Mouse (Mus musculus) brain, embryonic 14.5 days (tissue): ENCODE data around the gene Cdkn2a. TPM values are rescaled to one million over a fixed set of nuclear protein-coding genes. Genes with fewer than 3 reads are reported as not detected.

Experiments
- DNase-seq: peaks from one replicate; pipeline ENCODE4 v3.0.0-alpha.2; 2011; ENCODE audit warnings: low read depth
- CTCF ChIP-seq: fragments of 200-500 bp; IDR thresholded peaks from 2 replicates; pipeline ENCODE4 v1.5.1; 2012; ENCODE audit warnings: inconsistent platforms, mild to moderate bottlenecking, moderate library complexity, borderline replicate concordance; ENCODE audit not compliant: insufficient read depth, insufficient read length; ENCODE audit errors: extremely low read depth
- POLR2A ChIP-seq: fragments of 200-500 bp; IDR thresholded peaks from 2 replicates; pipeline ENCODE4 v1.6.1; 2012; ENCODE audit warnings: mild to moderate bottlenecking, inconsistent platforms, borderline replicate concordance; ENCODE audit not compliant: poor library complexity, insufficient read depth, insufficient read length, severe bottlenecking; ENCODE audit errors: extremely low read depth
- polyA plus RNA-seq: library from polyadenylated mRNA; depleted of rRNA; stranded (reverse); fragments of >200 nt; gene quantifications from 2 replicates; pipeline ENCODE4 v1.2.3, GENCODE M21; 2012

The Cdkn2a gene
- polyA plus RNA-seq, 1 experiment: 0.12 TPM

DNA sequence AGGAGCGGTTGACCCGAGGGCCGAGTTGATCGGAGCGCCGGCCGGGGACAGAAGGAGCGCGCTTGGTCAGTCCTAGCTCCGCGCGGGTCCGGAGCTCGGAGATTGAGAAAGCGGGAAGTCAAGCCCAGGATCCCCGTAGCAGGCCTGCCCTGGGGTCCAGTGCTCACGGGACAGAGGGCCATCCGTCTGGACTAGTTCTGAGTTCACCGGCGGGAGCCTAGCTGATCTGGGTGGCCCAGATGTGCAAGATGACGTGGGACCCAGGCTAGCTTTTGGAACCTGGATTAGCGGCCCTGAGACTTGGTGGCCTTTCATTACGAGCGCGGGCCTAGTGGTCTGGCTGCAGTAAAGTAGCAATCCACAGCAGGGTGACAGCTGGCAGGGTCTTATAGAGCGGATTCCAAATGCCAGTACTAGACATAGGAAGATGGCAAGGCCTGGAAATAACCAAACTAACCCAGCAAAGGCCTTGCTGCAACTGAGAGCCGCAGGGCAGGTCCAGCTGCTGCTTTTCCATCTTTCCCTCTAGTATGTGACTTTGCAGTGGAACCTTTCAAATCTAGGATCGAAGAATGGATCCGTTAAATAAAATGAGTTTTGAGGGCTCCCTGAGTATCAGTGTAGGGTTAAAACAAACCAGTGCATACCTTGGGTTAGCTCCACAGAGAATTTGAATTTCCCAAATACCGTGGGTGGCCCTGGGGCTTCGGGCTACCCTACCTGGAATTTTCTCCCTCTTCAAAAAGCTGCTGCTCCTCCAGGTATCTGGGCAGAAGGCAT is 1.2 kb upstream of the Cdkn2a start:
- DNase-seq: no peak
- no peak for TF ChIP-seq POLR2A
- no peak for TF ChIP-seq CTCF

DNA sequence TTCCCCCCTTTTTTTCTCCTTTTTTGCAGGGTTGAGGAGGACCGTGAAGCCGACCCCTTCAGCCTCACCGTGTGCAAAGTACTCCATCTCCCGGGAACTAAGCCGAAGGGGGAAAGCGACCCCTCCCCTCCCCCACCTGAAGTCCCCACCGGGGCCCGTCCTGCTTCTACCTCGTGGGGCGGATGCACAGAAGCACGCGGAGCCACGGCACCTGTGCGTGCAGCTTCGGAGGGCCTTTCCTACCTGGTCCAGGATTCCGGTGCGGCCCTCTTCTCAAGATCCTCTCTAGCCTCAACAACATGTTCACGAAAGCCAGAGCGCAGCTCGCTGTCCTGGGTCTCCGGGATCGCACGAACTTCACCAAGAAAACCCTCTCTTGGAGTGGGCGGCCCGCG is 365 bp downstream of the Cdkn2a start:
- DNase-seq: no peak
- TF ChIP-seq CTCF (no peak), POLR2A (no peak)

DNA sequence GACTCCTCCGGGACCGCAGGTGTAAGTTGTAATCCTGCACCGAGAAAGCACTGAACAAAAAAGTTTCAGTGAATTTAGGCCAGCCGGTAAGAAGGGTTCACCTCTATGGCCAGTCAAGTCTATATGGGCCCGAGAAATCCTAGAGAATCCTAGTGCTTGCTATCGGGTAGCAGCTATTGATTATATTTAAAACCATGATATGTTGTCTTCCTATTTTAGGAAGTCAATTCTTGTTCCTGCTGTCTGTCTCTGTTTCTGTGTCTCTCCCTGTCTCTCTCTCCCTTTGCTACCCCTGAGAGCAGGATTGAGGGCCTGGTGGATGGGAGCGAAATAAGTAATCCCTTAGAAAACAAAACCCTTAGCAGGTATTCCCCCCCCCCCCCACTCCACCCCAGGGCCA is 937 bp downstream of the Cdkn2a start:
- TF ChIP-seq CTCF: no peak
- no peak for TF ChIP-seq POLR2A
- no peak for DNase-seq

DNA sequence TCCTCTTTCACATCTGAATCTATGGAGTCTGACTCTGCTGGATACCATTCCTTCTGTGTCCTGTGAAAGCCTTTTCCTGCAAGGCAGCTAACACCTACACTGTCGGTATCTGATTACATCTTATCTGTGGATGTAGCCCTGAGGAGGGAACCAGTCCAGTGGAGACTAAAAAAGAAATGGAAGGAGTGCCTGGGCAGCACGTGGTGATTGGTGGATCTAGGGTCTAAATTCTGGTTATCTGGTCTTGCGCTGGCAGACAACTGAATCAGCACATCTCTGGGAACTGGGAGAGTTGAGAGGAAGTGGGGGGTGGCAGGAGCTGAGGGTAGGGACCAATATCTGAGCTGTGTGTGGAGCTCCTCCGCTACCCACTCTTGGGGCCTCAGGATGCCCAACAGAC is 5.4 kb downstream of the Cdkn2a start:
- no peak for DNase-seq
- TF ChIP-seq POLR2A: no peak
- TF ChIP-seq CTCF: no peak

DNA sequence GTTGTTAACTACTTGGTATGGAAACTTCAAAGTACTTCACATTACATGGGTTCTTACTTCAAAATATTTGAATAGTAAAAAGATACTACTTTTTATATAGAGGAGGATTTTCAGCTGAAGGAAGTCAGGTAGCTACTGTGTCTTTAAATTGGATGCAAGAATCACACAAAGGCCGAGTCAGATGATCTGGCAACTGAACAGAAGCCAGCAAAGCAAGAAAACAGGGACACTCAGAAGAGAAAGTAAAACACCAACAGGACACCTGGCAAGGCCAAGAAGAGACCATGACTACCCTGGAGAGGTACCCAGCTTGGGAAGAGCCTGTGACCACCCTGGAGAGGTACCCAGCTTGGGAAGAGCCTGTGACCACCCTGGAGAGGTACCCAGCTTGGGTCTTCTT is 7.9 kb downstream of the Cdkn2a start:
- no peak for TF ChIP-seq CTCF
- no peak for TF ChIP-seq POLR2A
- DNase-seq: no peak

DNA sequence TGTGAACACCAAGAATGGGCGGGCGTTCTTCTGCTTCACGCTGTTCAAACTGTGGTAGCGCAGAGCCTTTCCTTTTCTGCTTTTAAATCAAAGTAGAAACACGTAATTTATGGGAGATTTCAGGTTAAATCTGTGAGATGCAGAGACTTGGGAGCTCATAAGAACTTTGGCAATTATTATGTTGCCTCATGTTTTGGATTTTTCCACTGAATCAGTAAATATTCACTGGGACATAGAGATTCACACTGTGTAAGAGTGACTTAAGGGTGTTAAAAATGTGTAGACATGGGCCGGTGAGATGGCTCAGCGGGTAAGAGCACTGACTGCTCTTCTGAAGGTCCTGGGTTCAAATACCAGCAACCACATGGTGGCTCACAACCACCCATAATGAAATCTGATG is 8.8 kb downstream of the Cdkn2a start:
- TF ChIP-seq CTCF (no peak), POLR2A (no peak)
- no peak for DNase-seq

DNA sequence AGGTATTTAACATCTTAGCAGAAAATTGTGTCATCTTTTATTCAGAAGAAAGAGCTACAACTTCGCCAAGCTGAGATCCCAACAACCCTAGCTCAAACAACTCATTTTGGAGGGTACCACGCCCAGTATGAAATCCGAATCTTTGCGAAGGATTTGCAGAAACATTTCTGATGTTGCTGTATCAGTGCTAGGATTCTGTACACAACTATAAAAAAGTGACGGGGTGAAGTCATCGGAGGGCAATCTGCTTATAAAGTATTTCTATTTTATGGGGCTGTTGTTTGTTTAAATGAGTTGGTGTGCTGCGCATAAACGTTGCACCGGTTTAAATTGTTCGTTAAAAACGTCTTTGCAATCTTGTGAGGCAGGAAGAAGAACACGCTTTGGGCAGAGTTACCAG is 11.8 kb downstream of the Cdkn2a start:
- DNase-seq: no peak

DNA sequence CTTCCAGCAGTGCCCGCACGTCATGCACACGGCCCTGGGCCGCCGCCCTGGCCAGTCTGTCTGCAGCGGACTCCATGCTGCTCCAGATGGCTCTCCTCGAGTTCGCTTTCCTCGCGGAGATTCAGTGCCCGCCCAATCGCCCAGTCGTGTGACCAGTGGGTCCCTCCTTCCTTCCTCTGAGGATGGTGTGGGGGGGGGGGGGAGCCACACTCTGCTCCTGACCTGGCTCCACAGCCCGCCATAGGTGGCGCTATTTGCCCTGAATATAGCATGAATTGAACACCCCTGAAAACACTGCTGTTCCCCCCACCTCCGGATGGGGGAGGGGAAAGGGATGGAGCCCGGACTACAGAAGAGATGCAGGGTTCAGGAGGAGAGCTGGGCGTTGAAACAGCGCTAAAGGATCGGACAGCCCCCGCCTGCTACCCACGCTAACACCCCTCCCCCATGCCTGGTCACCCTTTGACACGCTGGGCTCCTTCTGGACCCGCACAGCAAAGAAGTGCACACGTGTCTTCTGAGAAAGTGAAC is 12.4 kb downstream of the Cdkn2a start:
- peak; percentile 31 for DNase-seq
- TF ChIP-seq POLR2A: no peak
- TF ChIP-seq CTCF: 0 out of 2 replicates have a peak, but pooled peaks have one; percentile 7

More for the DNA sequence above, 11.8 kb downstream of the Cdkn2a start:
- no peak for TF ChIP-seq POLR2A
- TF ChIP-seq CTCF: no peak

DNA sequence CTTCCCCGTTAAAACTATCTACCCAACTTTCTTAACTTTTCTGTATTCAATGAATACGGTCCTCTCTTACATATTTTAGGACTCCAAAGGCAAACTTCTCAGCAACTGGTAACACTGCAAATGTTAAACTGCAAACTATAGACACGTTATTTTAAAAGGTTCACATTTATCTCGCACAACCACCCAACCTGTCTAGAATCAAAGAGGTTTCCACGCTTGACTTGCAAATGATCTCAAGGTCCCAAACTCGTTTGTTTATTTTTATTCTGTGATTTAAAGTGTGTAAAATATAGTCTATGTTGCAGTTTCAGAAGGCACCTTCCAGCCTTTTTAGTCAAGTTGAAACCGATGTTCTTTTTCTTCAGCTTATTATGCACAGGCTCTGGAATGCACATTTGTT is 13.2 kb downstream of the Cdkn2a start:
- no peak for DNase-seq
- no peak for TF ChIP-seq POLR2A
- TF ChIP-seq CTCF: no peak

DNA sequence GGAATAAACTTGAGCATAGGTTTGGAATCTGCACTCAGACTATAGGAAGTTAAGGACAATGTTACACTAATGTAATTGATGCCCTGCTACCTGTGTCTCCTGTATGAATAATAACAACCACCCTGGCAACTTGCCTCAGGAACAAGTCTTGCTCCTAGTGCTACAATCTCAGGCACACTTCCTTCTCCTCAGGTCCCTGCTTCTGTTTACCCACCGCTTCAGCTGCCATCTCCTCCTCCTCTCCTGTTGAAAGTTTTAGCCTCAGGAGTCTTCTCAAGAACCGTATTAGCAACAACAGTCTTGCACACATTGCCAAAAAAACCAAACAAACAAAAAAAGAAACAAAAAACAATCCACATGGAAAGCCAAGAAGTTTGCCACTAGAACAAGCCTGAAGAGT is 14.8 kb downstream of the Cdkn2a start:
- DNase-seq: peak; percentile 4
- no peak for TF ChIP-seq CTCF
- TF ChIP-seq POLR2A: no peak

DNA sequence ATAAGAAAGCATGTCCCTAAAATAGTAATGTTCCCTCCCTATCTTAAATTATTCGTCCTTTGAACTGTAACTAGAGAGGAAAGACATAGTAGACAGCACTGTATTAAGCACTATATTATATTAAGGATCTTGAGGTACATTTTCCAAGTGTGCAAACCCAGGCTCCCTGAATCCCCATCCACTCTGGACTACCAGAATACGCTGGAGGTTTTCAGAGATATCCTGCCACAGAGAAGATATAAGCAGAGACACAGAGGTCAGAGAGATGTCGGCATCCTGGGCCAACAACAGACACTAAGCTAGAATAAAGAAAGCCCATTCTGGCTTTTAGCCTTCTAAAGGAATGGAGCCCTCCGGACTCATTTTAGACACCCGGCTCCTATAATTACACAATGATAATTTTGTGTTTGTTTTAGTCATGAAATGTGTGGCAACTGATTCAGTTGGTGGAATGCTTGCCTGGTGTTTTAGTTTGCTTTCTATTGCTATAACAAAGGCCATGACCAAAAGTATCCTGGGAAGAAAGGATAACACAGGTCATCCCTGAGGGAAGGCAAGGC is 17.0 kb downstream of the Cdkn2a start:
- TF ChIP-seq CTCF: no peak
- no peak for DNase-seq

DNA sequence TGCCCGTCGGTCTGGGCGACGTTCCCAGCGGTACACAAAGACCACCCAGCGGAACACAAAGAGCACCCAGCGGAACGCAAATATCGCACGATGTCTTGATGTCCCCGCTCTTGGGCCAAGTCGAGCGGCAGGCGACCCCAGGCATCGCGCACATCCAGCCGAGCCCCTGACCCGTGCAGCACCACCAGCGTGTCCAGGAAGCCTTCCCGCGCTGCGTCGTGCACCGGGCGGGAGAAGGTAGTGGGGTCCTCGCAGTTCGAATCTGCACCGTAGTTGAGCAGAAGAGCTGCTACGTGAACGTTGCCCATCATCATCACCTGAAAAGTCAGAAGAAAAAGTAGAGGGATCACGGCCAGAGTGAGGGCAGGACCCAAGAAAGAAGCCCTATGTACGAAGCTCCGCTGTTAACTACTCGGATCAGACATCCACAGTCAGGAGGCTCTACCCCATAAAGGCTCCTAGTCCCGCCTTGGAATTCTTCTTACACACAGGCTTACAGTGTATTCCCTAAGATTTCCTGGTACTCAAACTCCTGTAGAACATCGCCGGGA is 17.7 kb downstream of the Cdkn2a start:
- no peak for TF ChIP-seq POLR2A
- TF ChIP-seq CTCF: no peak
- DNase-seq: no peak

DNA sequence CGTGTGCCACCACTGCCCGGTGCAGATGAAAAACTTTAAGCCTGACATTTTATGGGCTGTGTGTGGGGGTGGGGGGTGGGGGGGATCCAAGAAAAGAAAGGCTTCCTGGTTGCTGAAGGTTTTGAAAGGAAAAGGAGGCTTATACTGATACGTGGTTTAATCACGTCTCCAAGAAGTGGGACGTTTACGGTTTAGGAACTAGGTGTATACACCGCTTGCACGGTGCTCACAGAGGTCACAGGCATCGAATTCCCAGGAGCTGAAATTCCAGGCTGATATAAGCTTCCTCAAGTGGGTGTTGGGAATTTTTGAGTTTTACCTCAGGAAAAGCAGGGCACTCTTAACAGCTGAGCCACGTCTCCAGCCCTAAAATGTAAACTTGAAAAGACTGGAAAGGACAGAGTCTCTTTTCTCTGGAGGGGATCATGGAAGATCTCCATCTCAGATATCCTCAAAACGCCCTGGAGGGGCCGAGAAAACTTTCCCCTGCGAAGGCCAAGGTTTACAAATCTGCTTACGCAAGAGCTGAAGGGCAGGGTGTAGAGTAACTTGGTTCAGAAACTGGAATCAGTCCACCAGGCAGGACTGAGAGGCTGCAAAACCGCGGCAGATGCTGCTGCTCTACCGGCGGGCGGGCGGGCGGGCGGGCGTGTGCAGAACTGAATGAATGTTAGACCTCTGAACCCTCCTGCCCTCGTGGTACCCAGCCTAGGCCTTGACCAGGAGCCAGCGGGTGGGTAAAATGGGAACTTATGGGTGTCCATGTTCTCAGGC is 18.5 kb downstream of the Cdkn2a start:
- no peak for DNase-seq

More for the DNA sequence above, 18.5 kb downstream of the Cdkn2a start:
- TF ChIP-seq CTCF: no peak
- TF ChIP-seq POLR2A: no peak
